Mouse (Mus musculus) embryonic facial prominence, embryonic 13.5 days (tissue): ENCODE data around the gene Lenep. TPM values are rescaled to one million over a fixed set of nuclear protein-coding genes. Genes with fewer than 3 reads are reported as not detected.
A peak's percentile ranks its signal among the peaks of the same experiment; 100 is the strongest.

Source experiments
- ATAC-seq: fragments of 200-750 bp; cut with Nextera tagmentation; 2 replicates; pipeline ENCODE4 v1.8.0; 2017; ENCODE audit warnings: low read depth; ENCODE audit not compliant: insufficient number of reproducible peaks, insufficient read depth, low FRiP score, low TSS enrichment
- H3K27ac ChIP-seq: fragments of 300-500 bp; sonication (generic); 2 replicates; pipeline ENCODE4 v1.5.1; 2015; ENCODE audit warnings: moderate library complexity, mild to moderate bottlenecking, inconsistent platforms
- H3K27me3 ChIP-seq: fragments of 300-500 bp; sonication (generic); 2 replicates; pipeline ENCODE4 v1.6.1; 2015; ENCODE audit warnings: mild to moderate bottlenecking, inconsistent platforms
- H3K36me3 ChIP-seq: fragments of 300-500 bp; sonication (generic); 2 replicates; pipeline ENCODE4 v1.6.1; 2015; ENCODE audit warnings: mild to moderate bottlenecking, inconsistent platforms
- H3K4me1 ChIP-seq: fragments of 300-500 bp; sonication (generic); 2 replicates; pipeline ENCODE4 v1.6.1; 2015; ENCODE audit warnings: inconsistent platforms
- H3K4me2 ChIP-seq: fragments of 300-500 bp; sonication (generic); 2 replicates; pipeline ENCODE4 v1.6.1; 2015; ENCODE audit warnings: moderate library complexity, mild to moderate bottlenecking, inconsistent platforms
- H3K4me3 ChIP-seq: fragments of 300-500 bp; sonication (generic); 2 replicates; pipeline ENCODE4 v1.5.1; 2015; ENCODE audit warnings: mild to moderate bottlenecking, inconsistent platforms
- H3K9ac ChIP-seq: fragments of 300-500 bp; sonication (generic); 2 replicates; pipeline ENCODE4 v1.6.1; 2015; ENCODE audit warnings: mild to moderate bottlenecking, inconsistent platforms
- H3K9me3 ChIP-seq: fragments of 300-500 bp; sonication (generic); 2 replicates; pipeline ENCODE4 v1.6.1; 2016; ENCODE audit warnings: inconsistent platforms
- WGBS: fragments of 180-500 bp; shearing (Covaris S2); methylation state at CpG from one replicate; pipeline ENCODE4 v1.1.7; 2015; ENCODE audit warnings: mixed read lengths; 5-methylcytosine and 5-hydroxymethylcytosine counted together
- polyA plus RNA-seq: library from polyadenylated mRNA; unstranded; fragments of >200 nt; fragmentation: Nextera tagmentation; extraction: Ambion mirVana; gene quantifications from 2 replicates; pipeline ENCODE4 v1.2.1, GENCODE M21; 2015

The Lenep gene
- not detected in 2 replicates for polyA plus RNA-seq

- H3K4me1 ChIP-seq, result no peaks in the 10 kb centered on the region
- peaks cover 52% of the 10 kb centered on the region for H3K36me3 ChIP-seq
- H3K27ac ChIP-seq, result no peak within 1 kb of the TSS
- no peak within 1 kb of the TSS for H3K4me2 ChIP-seq
- WGBS, result 83% methylated on average over 5 of the region's 5 CpGs
- no peak within 1 kb of the TSS for H3K9ac ChIP-seq
- no peak for ATAC-seq
- H3K27me3 ChIP-seq, result no peaks in the 10 kb centered on the region
- H3K4me3 ChIP-seq, result no peak within 1 kb of the TSS
- H3K9me3 ChIP-seq, result no peaks in the 10 kb centered on the region
These were observed at the start of gene Lenep for GRCm38 (mm10) chr3:89402693-89403092. Lenep (minus strand) TSS chr3:89402793.

DNA sequence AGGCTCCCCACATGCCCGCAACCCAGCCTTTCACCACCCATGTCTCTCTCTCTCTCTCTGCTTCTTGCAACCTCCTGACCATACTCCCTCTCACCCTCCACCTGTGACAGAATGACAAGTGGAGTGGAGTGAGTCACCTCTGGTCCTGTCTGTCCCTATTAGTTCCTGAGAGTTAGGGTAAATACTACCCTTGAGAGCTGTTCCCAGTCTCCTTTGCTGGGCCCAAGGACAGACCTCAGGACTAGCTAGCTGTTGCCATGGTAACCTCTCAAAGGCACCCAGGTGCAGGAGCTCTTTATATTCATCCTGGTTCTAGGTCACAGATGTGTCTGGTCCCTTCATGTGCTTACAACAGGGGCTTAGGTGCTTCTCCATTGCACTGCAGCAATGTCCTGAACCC, 49.3 kb upstream of the Lenep start:
- 75% methylated on average over 1 of the region's 1 CpGs for WGBS
- peaks cover 16% of the 10 kb centered on the region for H3K36me3 ChIP-seq
- no peak overlapping the region for H3K27ac ChIP-seq
- no peak overlapping the region for H3K4me2 ChIP-seq
- no peak for ATAC-seq
- 0 out of 2 replicates have a peak overlapping the region, but pooled peaks have one; percentile 8 for H3K9ac ChIP-seq
- 0 out of 2 replicates have a peak, but pooled peaks cover 2% of the 10 kb centered on the region for H3K9me3 ChIP-seq
- H3K27me3 ChIP-seq, result no peaks in the 10 kb centered on the region
- no peak overlapping the region for H3K4me3 ChIP-seq
- peaks cover 16% of the 10 kb centered on the region for H3K4me1 ChIP-seq

DNA sequence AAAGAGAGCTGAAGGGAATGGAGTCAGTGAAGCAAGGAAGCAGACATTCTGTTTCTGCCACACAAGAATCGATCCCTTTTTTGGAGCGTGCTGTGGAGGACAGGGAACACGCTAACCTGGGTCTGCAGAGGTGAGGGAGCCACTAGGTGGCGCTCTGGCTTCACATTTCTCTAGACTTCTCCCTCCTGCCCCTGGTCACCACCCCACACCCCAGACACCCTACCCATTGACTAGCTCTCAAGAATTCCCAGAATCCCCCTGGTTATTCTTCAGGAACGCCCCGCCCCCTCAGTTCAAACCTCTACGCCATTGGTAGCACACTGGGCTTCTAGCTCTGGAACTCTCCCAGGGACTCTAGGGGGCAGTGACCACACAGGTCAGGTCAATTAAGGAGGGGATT, 46.9 kb upstream of the Lenep start:
- peaks cover 33% of the 10 kb centered on the region for H3K36me3 ChIP-seq
- no peak overlapping the region for H3K9ac ChIP-seq
- no peaks in the 10 kb centered on the region for H3K27me3 ChIP-seq
- 47% methylated on average over 7 of the region's 7 CpGs for WGBS
- no peak overlapping the region for H3K4me2 ChIP-seq
- peaks cover 14% of the 10 kb centered on the region for H3K4me1 ChIP-seq
- H3K4me3 ChIP-seq, result no peak overlapping the region
- H3K27ac ChIP-seq, result no peak overlapping the region
- ATAC-seq, result no peak
- H3K9me3 ChIP-seq, result 0 out of 2 replicates have a peak, but pooled peaks cover 2% of the 10 kb centered on the region

GRCm38 (mm10) chr3:89448720-89449537, 46.3 kb upstream of the Lenep start:
- no peak overlapping the region for H3K4me3 ChIP-seq
- peaks cover 14% of the 10 kb centered on the region for H3K4me1 ChIP-seq
- H3K4me2 ChIP-seq, result no peak overlapping the region
- WGBS, result 57% methylated on average over 13 of the region's 13 CpGs
- 0 out of 2 replicates have a peak overlapping the region, but pooled peaks have one; percentile 27 for H3K9ac ChIP-seq
- H3K36me3 ChIP-seq, result peaks cover 34% of the 10 kb centered on the region
- no peak for ATAC-seq
- H3K27me3 ChIP-seq, result no peaks in the 10 kb centered on the region
- H3K27ac ChIP-seq, result no peak overlapping the region
- 0 out of 2 replicates have a peak, but pooled peaks cover 2% of the 10 kb centered on the region for H3K9me3 ChIP-seq

- Histone ChIP-seq H3K36me3 (peaks cover 16% of the 10 kb centered on the region; the same call in 1 of the 2 replicates), H3K27me3 (no peaks in the 10 kb centered on the region), H3K4me3 (no peak overlapping the region), H3K4me2 (no peak overlapping the region), H3K9me3 (no peaks in the 10 kb centered on the region), H3K4me1 (peaks cover 12% of the 10 kb centered on the region), H3K9ac (0 out of 2 replicates have a peak overlapping the region, but pooled peaks have one; percentile 16), H3K27ac (no peak overlapping the region)
- WGBS, result 90% methylated on average over 2 of the region's 2 CpGs
- no peak for ATAC-seq
These were observed 38.1 kb upstream of the Lenep start for GRCm38 (mm10) chr3:89440691-89441090.

- peak overlapping the region; percentile 72 for H3K27ac ChIP-seq
These were observed 34.7 kb upstream of the Lenep start for GRCm38 (mm10) chr3:89437269-89437668.

DNA sequence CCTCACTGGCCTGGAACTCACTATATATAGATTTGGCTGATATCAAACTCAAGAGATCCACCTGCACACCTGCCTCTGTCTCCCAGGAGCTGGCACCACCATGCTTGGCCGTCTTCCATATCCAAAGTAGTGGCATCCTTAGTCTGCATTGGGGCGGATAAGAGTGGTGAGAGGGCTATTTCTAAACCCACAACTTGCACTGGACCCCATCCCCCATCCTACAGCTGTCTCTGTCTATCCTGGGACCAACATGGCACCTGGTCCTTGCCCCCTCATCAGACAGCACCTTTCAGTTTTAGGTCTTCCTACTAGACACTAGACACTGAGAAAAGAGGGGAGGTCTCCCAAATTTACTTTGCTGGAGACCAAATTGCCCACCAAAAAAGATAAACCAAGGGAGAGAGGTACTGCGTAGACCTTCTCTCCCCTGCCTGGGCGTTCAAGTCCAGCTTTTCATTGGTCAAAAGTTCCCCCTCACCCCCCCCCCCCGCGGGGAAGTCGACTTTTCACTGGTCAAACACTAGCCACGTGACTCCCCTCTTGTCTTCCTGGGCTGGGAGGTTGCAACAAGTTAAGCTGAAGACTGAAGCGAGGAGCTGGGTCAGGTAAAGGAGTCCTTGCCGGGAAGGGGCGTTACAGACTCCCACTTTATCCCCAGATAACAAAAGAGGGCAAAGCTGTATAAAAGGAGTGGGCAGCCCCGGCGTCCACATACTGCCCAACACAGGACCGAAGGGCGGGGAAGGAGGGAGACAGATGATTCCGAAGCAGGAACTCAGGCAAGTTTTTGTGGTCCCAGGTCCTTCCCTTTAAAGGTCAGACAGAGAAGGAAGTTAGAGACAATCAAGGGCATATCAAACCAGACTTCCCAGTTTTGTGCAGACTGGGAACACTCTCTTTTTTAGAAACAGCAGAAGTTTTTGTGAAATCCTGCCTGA, 33.9 kb upstream of the Lenep start, which contains the start of gene Pbxip1:
Pbxip1 (plus strand) TSS at position 531 of the 938 bp plus-strand sequence.
- 5% methylated on average over 16 of the region's 16 CpGs for WGBS
- H3K27ac ChIP-seq, result peak within 1 kb of the TSS; percentile 72
- no peaks in the 10 kb centered on the region for H3K27me3 ChIP-seq
- peak within 1 kb of the TSS; percentile 50 for H3K4me3 ChIP-seq
- H3K9me3 ChIP-seq, result no peaks in the 10 kb centered on the region
- H3K36me3 ChIP-seq, result peaks cover 38% of the 10 kb centered on the region
- H3K9ac ChIP-seq, result peak within 1 kb of the TSS; percentile 75
- ATAC-seq, result peak; percentile 80
- H3K4me2 ChIP-seq, result peak within 1 kb of the TSS; percentile 64
- peaks cover 29% of the 10 kb centered on the region for H3K4me1 ChIP-seq

More at GRCm38 (mm10) chr3:89437269-89437668, 34.7 kb upstream of the Lenep start:
- no peak for ATAC-seq
- peaks cover 23% of the 10 kb centered on the region for H3K4me1 ChIP-seq
- H3K4me2 ChIP-seq, result peak overlapping the region; percentile 64
- no peaks in the 10 kb centered on the region for H3K9me3 ChIP-seq
- H3K9ac ChIP-seq, result peak overlapping the region; percentile 75
- peaks cover 34% of the 10 kb centered on the region for H3K36me3 ChIP-seq
- WGBS, result 34% methylated on average over 5 of the region's 5 CpGs
- peak overlapping the region; percentile 50 for H3K4me3 ChIP-seq
- no peaks in the 10 kb centered on the region for H3K27me3 ChIP-seq

DNA sequence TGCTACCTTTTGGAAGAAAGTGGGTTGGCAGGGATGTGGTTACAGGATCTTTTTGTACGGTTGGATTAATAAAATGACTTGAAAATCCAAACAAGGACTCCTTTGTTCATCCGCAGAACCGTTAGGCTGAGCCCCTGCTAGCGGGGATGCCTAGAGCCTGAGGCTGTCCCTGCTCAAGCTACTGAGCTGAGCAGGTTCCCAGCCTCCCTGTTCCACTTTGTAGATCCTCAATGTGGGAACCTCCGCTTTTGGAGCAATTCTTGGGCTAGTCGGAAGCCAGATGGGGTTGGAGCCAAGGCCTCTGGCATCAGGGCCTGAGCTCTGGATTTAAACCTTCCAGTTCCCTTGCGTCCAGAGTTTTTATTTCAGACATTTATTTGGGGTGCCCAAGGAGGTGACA, 32.4 kb upstream of the Lenep start:
- Histone ChIP-seq H3K4me1 (peaks cover 36% of the 10 kb centered on the region), H3K4me3 (no peak overlapping the region), H3K9me3 (no peaks in the 10 kb centered on the region), H3K36me3 (peaks cover 36% of the 10 kb centered on the region), H3K27me3 (no peaks in the 10 kb centered on the region), H3K4me2 (no peak overlapping the region), H3K9ac (no peak overlapping the region), H3K27ac (peak overlapping the region; percentile 51; the same call in 1 of the 2 replicates)
- 50% methylated on average over 7 of the region's 7 CpGs for WGBS
- ATAC-seq, result no peak

GRCm38 (mm10) chr3:89434532-89434931, 31.9 kb upstream of the Lenep start:
- no peak for ATAC-seq
- no peak overlapping the region for H3K4me3 ChIP-seq
- no peak overlapping the region for H3K9ac ChIP-seq
- H3K36me3 ChIP-seq, result peaks cover 34% of the 10 kb centered on the region
- peaks cover 36% of the 10 kb centered on the region for H3K4me1 ChIP-seq
- WGBS, result 84% methylated on average over 11 of the region's 11 CpGs
- 0 out of 2 replicates have a peak overlapping the region, but pooled peaks have one; percentile 51 for H3K27ac ChIP-seq
- H3K4me2 ChIP-seq, result no peak overlapping the region
- H3K27me3 ChIP-seq, result no peaks in the 10 kb centered on the region
- no peaks in the 10 kb centered on the region for H3K9me3 ChIP-seq

- 95% methylated on average over 8 of the region's 8 CpGs for WGBS
- H3K27me3 ChIP-seq, result no peaks in the 10 kb centered on the region
These were observed 30.0 kb upstream of the Lenep start for GRCm38 (mm10) chr3:89432606-89433005.

More at GRCm38 (mm10) chr3:89432606-89433005, 30.0 kb upstream of the Lenep start:
- no peak overlapping the region for H3K9ac ChIP-seq
- H3K36me3 ChIP-seq, result peaks cover 43% of the 10 kb centered on the region
- no peaks in the 10 kb centered on the region for H3K9me3 ChIP-seq
- no peak overlapping the region for H3K4me2 ChIP-seq
- no peak overlapping the region for H3K27ac ChIP-seq
- ATAC-seq, result no peak
- H3K4me1 ChIP-seq, result peaks cover 36% of the 10 kb centered on the region
- no peak overlapping the region for H3K4me3 ChIP-seq
